Mouse (Mus musculus) MEL-GATA-1-ER (cell line): ENCODE measurements around the gene Nnmt.

Source experiments
- DNase-seq: peaks from one replicate; pipeline ENCODE4 v3.0.0-alpha.2; 2012; ENCODE audit warnings: low read depth; ENCODE audit errors: extremely low read depth

The Nnmt gene

GRCm38 (mm10) chr9:48559482-48560139 is 45.3 kb downstream of the Nnmt start:
- peak; percentile 16 for DNase-seq

- peak; percentile 90 for DNase-seq
Observed at GRCm38 (mm10) chr9:48558637-48559036, 46.3 kb downstream of the Nnmt start.

GRCm38 (mm10) chr9:48549056-48549455 is 55.9 kb downstream of the Nnmt start:
- no peak for DNase-seq

- DNase-seq: no peak
Observed at GRCm38 (mm10) chr9:48547233-48547632, 57.7 kb downstream of the Nnmt start.
